Mouse (Mus musculus): ENCODE results near the gene Slc1a2.

- TF ChIP-seq POLR2A (IDR thresholded peaks at IDR 0.05; ENCODE audit: low read depth, low read length) (no peak), CTCF (IDR thresholded peaks at IDR 0.05; ENCODE audit: extremely low read depth, insufficient read depth, insufficient read length, insufficient replicate concordance) (no peak)
Measured at GRCm38 (mm10) chr2:102663865-102664264, 5.4 kb downstream of the Slc1a2 start.
